Mouse (Mus musculus): ENCODE data around the gene Tfb1m. TPM values are rescaled to one million over a fixed set of nuclear protein-coding genes. Genes with fewer than 3 reads are reported as not detected.

Tfb1m gene
- polyA plus RNA-seq (2014; fragmentation: Illumina TruSeq; extraction: RNeasy Lipid Tissue Mini Kit (QIAGEN cat#74804); ENCODE audit: low read depth, low replicate concordance): 15.7 TPM

GRCm38 (mm10) chr17:3557331-3558311, at the start of gene Tfb1m:
Gene Tfb1m, minus strand, starts transcription at chr17:3557781.

GRCm38 (mm10) chr17:3532254-3532653, 25.3 kb downstream of the Tfb1m start, which contains the start of gene Cldn20:
Gene Cldn20, plus strand, starts transcription at chr17:3532554.

Other genes with a start within 250 kb of the Tfb1m start
- gene Tiam2, start 231.2 kb downstream of the Tfb1m start, polyA plus RNA-seq (2014; fragmentation: Illumina TruSeq; extraction: RNeasy Lipid Tissue Mini Kit (QIAGEN cat#74804); ENCODE audit: low read depth, low replicate concordance): 3.2 TPM
- gene Cldn20, start 25.2 kb downstream of the Tfb1m start, polyA plus RNA-seq (2014; fragmentation: Illumina TruSeq; extraction: RNeasy Lipid Tissue Mini Kit (QIAGEN cat#74804); ENCODE audit: low read depth, low replicate concordance): not detected
- gene Nox3, start 138.5 kb upstream of the Tfb1m start, polyA plus RNA-seq (2014; fragmentation: Illumina TruSeq; extraction: RNeasy Lipid Tissue Mini Kit (QIAGEN cat#74804); ENCODE audit: low read depth, low replicate concordance): not detected

Data from heart, adult 10 weeks (tissue).